Mouse (Mus musculus) small intestine, adult 2 months (tissue): ENCODE data around the gene Rbms2. TPM values are rescaled to one million over a fixed set of nuclear protein-coding genes. Genes with fewer than 3 reads are reported as not detected.
"Not testable (repeated sequence)": the region's sequence is repeated elsewhere in the genome, so short reads cannot be mapped to it uniquely, and the experiment has no call there.

Experiments
- H3K27ac ChIP-seq: fragments of 200-500 bp; 2 replicates; pipeline ENCODE4 v1.5.1; 2012; ENCODE audit warnings: low read depth, low read length, control low read depth, inconsistent platforms; ENCODE audit not compliant: insufficient read depth
- H3K27me3 ChIP-seq: fragments of 200-500 bp; 2 replicates; pipeline ENCODE4 v1.6.1; 2012; ENCODE audit warnings: mild to moderate bottlenecking, moderate library complexity, low read length, inconsistent platforms; ENCODE audit not compliant: control insufficient read depth, insufficient read depth
- H3K36me3 ChIP-seq: fragments of 200-500 bp; 2 replicates; pipeline ENCODE4 v1.6.1; 2012; ENCODE audit warnings: mild to moderate bottlenecking, low read length, control low read depth, inconsistent platforms; ENCODE audit not compliant: control insufficient read depth, insufficient read depth
- H3K4me1 ChIP-seq: fragments of 200-500 bp; 2 replicates; pipeline ENCODE4 v1.6.1; 2012; ENCODE audit warnings: low read length, inconsistent platforms, mixed read lengths; ENCODE audit not compliant: control insufficient read depth, insufficient read depth, insufficient read length
- H3K4me3 ChIP-seq: fragments of 200-500 bp; 2 replicates; pipeline ENCODE4 v1.5.1; 2012; ENCODE audit warnings: low read depth, mild to moderate bottlenecking, control low read depth, inconsistent platforms, low read length, moderate library complexity
- CTCF ChIP-seq: fragments of 200-500 bp; IDR thresholded peaks from 2 replicates; pipeline ENCODE4 v1.5.1; 2012; ENCODE audit warnings: low read depth, mild to moderate bottlenecking, control low read depth, inconsistent platforms, low read length, moderate library complexity, mixed read lengths; ENCODE audit not compliant: insufficient replicate concordance, insufficient read length; ENCODE audit errors: extremely low read depth
- POLR2A ChIP-seq: fragments of 200-500 bp; IDR thresholded peaks from 2 replicates; pipeline ENCODE4 v1.6.1; 2012; ENCODE audit warnings: low read depth, mild to moderate bottlenecking, control low read depth, inconsistent platforms, low read length, moderate library complexity
- WGBS: fragments of 180-500 bp; shearing (Covaris S2); methylation state at CpG from one replicate; pipeline ENCODE4 v1.1.7; 2018; 5-methylcytosine and 5-hydroxymethylcytosine counted together
- polyA plus RNA-seq: library from polyadenylated mRNA; depleted of rRNA; stranded (reverse); fragments of >200 nt; gene quantifications from 2 replicates; pipeline ENCODE4 v1.2.3, GENCODE M21; 2012

Gene Rbms2
- polyA plus RNA-seq, 1 experiment: 34.9 TPM

- no peaks in the 10 kb centered on the region for H3K27me3 ChIP-seq
- H3K4me1 ChIP-seq: peaks cover 3% of the 10 kb centered on the region; the same call in 1 of the 2 replicates
- no peak overlapping the region for H3K27ac ChIP-seq
- 76% methylated on average over 5 of the region's 5 CpGs for WGBS
- no peak for TF ChIP-seq POLR2A
- TF ChIP-seq CTCF: no peak
- no peak overlapping the region for H3K4me3 ChIP-seq
- H3K36me3 ChIP-seq: no peaks in the 10 kb centered on the region
Observed at GRCm38 (mm10) chr10:128214981-128215380, 34.9 kb upstream of the Rbms2 start.

- not testable (repeated sequence) for H3K36me3 ChIP-seq, H3K4me3 ChIP-seq, H3K4me1 ChIP-seq, H3K27me3 ChIP-seq, H3K27ac ChIP-seq
- 87% methylated on average over 4 of the region's 4 CpGs for WGBS
Observed at GRCm38 (mm10) chr10:128214112-128214511, 34.0 kb upstream of the Rbms2 start.

- Histone ChIP-seq H3K27me3 (no peaks in the 10 kb centered on the region), H3K4me1 (peaks cover 3% of the 10 kb centered on the region; the same call in 1 of the 2 replicates), H3K36me3 (peaks cover 2% of the 10 kb centered on the region; the same call in 1 of the 2 replicates), H3K27ac (no peak overlapping the region), H3K4me3 (peak overlapping the region; percentile 38)
- peak; percentile 48; the same call in 1 of the 2 replicates for TF ChIP-seq CTCF
- TF ChIP-seq POLR2A: no peak
- WGBS: under 1% methylated on average over 18 of the region's 18 CpGs
Observed at GRCm38 (mm10) chr10:128212871-128213323, 32.8 kb upstream of the Rbms2 start.

- 41% methylated on average over 6 of the region's 6 CpGs for WGBS
- Histone ChIP-seq H3K27me3 (no peaks in the 10 kb centered on the region), H3K27ac (no peak overlapping the region), H3K4me3 (no peak overlapping the region), H3K36me3 (peaks cover 2% of the 10 kb centered on the region; the same call in 1 of the 2 replicates), H3K4me1 (peaks cover 3% of the 10 kb centered on the region; the same call in 1 of the 2 replicates)
- no peak for TF ChIP-seq POLR2A
- no peak for TF ChIP-seq CTCF
Observed at GRCm38 (mm10) chr10:128212148-128212547, 32.1 kb upstream of the Rbms2 start.

- H3K27me3 ChIP-seq: no peaks in the 10 kb centered on the region
- TF ChIP-seq CTCF (peak; percentile 33; the same call in 1 of the 2 replicates), POLR2A (peak; percentile 57)
- peaks cover 3% of the 10 kb centered on the region; the same call in 1 of the 2 replicates for H3K4me1 ChIP-seq
- H3K36me3 ChIP-seq: peaks cover 2% of the 10 kb centered on the region; the same call in 1 of the 2 replicates
- H3K27ac ChIP-seq: no peak within 1 kb of the TSS; the same call in 1 of the 2 replicates
- peak within 1 kb of the TSS; percentile 73 for H3K4me3 ChIP-seq
- WGBS: under 1% methylated on average over 30 of the region's 30 CpGs
Observed at GRCm38 (mm10) chr10:128211390-128212108, 31.5 kb upstream of the Rbms2 start, which contains the start of gene Spryd4. TSS of gene Spryd4 (minus strand) at chr10:128211807.

GRCm38 (mm10) chr10:128210954-128211353 is 30.9 kb upstream of the Rbms2 start:
- Histone ChIP-seq H3K4me3 (peak overlapping the region; percentile 73), H3K27me3 (no peaks in the 10 kb centered on the region), H3K27ac (no peak overlapping the region), H3K36me3 (peaks cover 2% of the 10 kb centered on the region; the same call in 1 of the 2 replicates), H3K4me1 (peaks cover 3% of the 10 kb centered on the region; the same call in 1 of the 2 replicates)
- TF ChIP-seq CTCF: no peak
- no peak for TF ChIP-seq POLR2A
- whole genome bisulfite sequencing: 8% methylated on average over 14 of the region's 14 CpGs

GRCm38 (mm10) chr10:128210131-128210530 is 30.0 kb upstream of the Rbms2 start:
- Histone ChIP-seq H3K4me1 (peaks cover 3% of the 10 kb centered on the region; the same call in 1 of the 2 replicates), H3K4me3 (no peak overlapping the region), H3K27ac (no peak overlapping the region), H3K27me3 (no peaks in the 10 kb centered on the region), H3K36me3 (peaks cover 2% of the 10 kb centered on the region; the same call in 1 of the 2 replicates)
- 82% methylated on average over 2 of the region's 2 CpGs for WGBS
- no peak for TF ChIP-seq POLR2A
- TF ChIP-seq CTCF: no peak
